Mouse (Mus musculus): ENCODE measurements around the gene Szrd1.
A peak's percentile ranks its signal among the peaks of the same experiment; 100 is the strongest.

Szrd1 gene

DNA sequence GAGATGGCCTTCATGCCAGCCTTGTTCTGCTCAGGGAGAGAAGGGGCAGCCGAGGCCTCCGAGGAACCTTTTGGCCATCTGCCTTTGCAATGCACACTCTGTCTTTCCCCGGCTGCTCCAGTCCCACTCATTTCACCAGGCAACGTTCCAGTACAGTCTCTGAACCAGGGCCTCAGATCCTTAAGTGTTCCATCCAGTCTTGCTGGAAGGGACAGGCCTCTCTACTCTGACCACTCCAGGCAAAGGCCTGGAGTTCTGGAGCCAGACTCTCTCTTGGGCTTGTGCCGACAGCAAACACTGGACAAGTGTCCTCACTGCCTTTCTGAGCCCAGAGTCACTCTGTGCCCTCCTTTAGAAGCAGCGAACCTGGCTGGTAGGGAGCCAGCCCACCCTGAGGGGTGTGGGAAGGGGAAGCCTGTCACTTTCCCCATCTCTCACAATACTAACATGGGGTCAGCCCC is 25.0 kb downstream of the Szrd1 start:
- DNase-seq, result peak; percentile 69

DNA sequence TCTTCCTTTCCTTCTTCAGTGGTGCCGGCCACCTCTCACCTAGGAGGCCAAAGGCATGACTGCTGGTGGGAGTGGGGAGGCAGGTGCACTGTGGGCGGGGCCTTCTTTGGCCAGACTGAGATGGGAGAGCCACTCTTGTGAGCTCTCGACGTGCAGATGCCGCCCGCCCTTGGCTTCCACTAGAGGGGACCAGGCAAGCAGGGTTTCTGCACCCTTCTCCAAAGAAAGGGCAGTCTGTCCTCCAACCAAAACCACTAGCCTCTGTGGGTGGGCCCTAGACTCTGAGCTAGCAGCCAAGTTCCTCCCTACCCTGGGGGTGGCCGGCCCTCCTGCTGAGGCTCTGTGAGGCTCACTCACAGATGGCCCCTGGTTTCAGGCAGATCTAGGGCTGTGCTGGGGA is 25.7 kb downstream of the Szrd1 start:
- DNase-seq, result no peak

- DNase-seq, result no peak
Observed at GRCm38 (mm10) chr4:141108196-141108732, 31.3 kb downstream of the Szrd1 start.

GRCm38 (mm10) chr4:141106526-141107183 is 32.9 kb downstream of the Szrd1 start:
- no peak for DNase-seq

DNA sequence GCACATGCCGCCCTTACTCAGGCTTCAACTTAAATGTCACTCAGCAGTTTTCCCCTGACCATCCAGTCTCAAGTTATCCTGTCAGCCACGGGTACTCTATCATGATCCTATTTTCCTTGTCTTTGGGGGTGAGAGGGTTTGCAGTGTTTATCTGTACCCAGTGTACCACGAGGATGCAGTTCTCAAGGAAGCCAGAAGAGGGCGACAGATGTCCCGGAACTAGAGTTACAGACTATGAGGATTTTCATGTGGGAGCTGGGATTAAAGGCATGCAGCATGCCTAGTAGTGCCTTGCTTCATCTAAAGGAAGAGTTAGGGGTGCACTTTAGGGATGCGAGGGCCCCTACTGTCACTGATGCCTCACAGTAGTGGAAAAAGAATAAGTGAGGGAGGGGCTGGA is 37.7 kb downstream of the Szrd1 start:
- DNase-seq, result no peak

GRCm38 (mm10) chr4:141101291-141101690 is 38.3 kb downstream of the Szrd1 start:
- no peak for DNase-seq

- DNase-seq, result no peak
Observed at GRCm38 (mm10) chr4:141099956-141100355, 39.6 kb downstream of the Szrd1 start.

- DNase-seq, result no peak
Observed at GRCm38 (mm10) chr4:141098935-141099334, 40.6 kb downstream of the Szrd1 start.

DNA sequence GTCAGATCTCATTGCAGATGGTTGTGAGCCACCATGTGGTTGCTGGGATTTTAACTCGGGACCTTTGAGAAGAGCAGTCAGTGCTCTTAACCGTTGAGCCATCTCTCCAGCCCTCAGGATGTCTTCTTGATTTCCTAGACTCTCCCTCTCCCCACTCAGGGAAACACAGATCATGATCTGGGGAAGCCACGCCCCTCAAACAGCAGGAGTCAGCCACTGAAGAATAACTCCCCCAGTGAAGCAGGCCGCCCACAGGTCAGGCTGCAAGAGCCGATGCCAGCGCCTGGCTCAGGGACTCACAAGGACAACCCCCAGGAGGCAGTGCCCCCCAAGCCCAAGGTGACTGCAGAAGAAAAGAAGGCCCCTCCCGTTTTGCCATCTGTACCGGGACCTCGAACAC is 42.9 kb downstream of the Szrd1 start:
- no peak for DNase-seq

DNA sequence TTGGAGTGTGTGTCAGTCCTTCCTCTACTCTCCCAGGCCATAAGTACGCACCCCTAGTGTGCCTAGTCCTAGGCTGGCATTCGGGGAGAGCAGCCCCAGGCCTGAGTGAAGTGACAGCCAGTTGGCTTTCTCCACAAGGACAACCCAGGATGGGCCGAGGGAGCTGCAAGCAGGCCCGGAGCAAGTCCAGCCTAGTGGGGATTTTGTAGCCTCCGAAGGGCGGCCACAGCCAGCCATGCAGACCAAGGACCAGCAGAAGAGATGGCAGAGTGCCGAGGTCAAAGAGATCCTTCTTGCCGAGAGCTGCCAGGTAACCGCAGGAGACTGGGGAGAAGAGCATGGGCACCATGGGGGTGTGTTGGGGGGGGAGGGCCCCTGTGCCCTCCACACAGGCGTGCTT is 44.6 kb downstream of the Szrd1 start:
- no peak for DNase-seq

DNA sequence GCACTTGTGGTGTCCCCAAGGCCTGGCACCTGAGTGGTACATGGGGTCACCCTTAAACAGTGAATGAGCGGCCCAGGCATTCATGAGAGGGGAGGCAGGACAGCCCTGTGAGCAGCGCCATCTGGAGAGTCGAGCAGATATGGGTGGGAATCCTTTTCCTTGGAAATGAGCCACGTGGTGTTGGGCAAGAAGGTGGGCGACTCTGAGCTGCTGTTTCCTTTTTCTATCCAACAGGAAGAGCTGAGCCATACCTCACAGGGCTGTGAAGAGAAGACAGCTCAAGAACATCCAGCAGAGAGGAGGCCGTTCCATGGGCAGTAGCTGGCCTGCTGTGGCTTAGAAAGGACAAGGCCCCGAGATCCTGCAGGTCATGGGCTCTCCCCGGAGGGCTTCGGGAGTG is 50.9 kb downstream of the Szrd1 start:
- DNase-seq, result peak; percentile 42

GRCm38 (mm10) chr4:141088033-141088432 is 51.5 kb downstream of the Szrd1 start, which contains the start of gene Spata21:
TSS of gene Spata21 (plus strand) at chr4:141088333.
- DNase-seq, result no peak

- DNase-seq, result no peak
Observed at GRCm38 (mm10) chr4:141086862-141087261, 52.7 kb downstream of the Szrd1 start.

GRCm38 (mm10) chr4:141078510-141079137 is 61.0 kb downstream of the Szrd1 start:
- DNase-seq, result no peak

DNA sequence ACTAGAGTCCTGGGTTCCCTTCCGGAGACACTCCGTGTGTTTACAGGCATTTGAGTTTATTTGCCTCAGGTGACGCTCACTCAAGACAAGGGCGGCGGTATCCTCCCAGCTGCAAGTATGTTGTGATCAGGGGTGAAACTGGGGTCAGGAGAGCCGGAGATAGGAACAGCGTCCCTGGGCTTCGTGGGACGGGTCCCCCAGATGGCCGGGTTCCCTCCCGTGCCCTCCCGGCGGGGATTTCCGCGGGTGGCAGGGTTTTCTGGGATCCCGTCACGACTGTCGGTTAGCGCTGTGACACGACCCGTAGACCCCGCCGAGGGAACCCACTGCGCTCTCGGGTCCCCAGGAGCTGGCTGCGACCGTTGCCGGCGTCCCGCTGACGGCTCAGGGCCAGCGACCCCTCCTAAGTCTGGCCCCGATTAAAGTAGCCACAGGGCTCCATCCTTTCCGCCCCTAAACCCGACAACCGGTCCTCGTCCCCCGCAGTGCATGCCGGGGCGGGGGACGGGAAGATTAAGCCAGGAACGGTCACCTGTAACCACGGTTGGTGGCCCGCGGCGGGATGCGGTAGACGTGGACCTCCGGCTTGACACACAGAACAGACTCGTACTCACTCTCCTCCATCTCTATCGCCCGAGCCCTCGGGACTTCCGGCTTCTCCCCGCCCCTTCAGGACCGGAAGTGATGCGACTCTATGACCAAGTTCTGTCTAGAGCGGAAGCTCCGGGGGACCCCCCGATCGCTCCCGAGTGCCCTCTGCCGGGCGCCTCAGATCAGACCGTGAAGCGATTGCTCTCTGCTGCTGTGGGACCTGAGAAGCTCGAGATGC is 61.7 kb downstream of the Szrd1 start, which contains the start of gene Necap2:
Necap2 (minus strand) TSS at position 677 of the 829 bp plus-strand sequence.
- peak; percentile 95 for DNase-seq

DNA sequence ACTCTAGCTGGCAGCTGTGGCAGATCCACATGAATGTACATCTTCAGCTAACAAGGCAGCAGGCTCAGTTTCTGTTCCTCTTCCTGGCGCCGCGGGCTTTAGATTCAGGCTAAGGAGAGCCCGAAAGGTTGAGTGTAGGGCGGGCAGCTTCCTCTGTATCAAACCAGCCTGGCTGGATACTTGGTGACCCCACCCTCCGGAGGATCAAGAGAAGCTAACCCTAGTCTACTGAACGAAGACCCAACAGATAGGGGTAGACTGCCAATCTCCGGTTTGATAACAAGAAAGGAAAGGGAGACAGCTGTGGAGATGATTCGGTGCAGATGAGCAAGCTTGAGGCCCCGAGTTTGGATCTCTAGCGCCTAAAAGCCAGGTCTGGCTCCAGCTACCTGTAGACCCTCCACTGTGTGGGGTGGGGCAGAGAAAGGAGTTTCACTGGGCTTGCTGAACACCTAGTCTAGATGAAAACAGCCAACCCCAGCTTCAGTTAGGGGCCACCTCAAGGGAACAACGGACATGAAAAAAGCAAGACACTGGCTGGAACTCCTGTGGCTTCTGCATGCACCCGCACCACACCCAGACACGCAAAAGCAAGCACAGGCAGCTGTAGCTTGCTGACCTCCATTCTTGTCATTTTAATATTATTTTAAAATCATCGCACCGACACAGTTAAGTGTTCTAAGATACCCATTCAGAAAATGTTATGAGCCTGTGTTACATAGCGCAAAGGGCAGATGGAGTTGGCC is 62.6 kb downstream of the Szrd1 start:
- no peak for DNase-seq

- DNase-seq, result no peak
Observed at GRCm38 (mm10) chr4:141074109-141074508, 65.5 kb downstream of the Szrd1 start.

DNA sequence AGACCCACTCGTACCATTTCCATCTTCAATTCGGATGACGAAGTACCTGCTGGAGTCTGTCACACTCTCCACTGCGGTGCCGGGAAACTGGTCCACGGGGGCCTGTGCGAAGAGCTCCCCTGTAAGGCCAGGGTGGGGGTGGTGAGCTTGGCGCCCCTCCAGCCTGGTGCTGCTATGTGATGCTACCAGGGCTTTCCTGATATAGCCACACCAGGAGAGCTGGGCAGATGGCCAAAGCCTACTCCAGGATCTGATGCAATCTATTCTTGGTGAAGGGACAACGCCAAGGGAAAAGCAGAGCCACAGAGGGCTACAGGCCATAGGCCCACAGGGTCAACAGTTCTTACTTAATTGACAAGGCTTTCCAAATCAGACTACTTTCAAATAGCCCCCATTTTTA is 65.9 kb downstream of the Szrd1 start:
- peak; percentile 76 for DNase-seq

GRCm38 (mm10) chr4:141072502-141072901 is 67.1 kb downstream of the Szrd1 start:
- DNase-seq, result no peak

- DNase-seq, result no peak
Observed at GRCm38 (mm10) chr4:141069731-141070130, 69.8 kb downstream of the Szrd1 start.

DNA sequence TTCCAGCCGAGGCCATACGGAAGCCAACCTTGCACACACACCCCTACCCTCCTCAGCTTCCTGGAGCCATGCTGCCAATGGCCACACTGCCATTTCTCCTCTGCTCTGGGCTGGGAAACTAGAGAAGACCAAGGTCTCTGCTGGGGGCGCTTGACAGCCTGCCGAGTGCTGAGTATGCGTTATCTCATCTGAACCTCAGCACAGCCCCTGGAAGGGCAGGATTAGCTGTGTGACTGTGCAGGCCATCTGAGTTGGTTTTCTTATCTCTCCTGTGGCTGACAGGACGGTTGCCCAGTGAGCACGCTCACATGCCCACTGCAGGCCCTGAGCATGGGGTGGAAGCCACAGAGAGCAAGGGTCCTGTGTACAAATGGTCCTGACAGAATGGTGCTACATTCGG is 70.9 kb downstream of the Szrd1 start:
- no peak for DNase-seq

DNA sequence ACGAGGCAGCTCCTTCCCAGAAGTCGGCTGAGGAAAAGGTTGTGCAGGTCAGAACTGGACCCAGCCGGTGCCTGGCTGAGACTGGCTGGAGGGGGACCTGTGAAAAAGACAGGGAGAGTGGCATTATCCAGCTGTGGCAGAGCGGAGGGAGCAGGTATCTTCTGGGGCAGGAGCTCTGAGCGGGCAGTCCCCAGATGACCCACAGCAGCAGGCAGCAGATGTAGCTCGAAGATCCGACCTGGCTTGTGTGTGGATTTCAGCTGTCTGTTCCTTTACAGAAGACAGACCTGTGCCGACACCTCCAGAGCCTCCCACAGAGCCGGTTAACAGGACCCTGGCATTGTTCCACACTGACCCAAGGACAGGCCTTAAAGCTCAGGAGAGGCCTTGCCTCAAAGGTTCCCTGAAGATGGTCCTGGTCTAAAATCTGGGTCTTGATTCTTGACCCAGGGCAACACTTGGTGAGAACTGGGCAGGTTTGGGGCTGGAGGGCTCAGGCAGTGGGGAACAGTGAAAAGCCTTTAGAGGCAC is 72.0 kb downstream of the Szrd1 start:
- DNase-seq, result no peak
